Mouse (Mus musculus) heart, postnatal 10 days (tissue): ENCODE data around the gene Vmn2r52. TPM values are rescaled to one million over a fixed set of nuclear protein-coding genes. Genes with fewer than 3 reads are reported as not detected.
"Not testable (repeated sequence)": the region's sequence is repeated elsewhere in the genome, so short reads cannot be mapped to it uniquely, and the experiment has no call there.

Source experiments
- DNase-seq, 2 experiments: peaks; one replicate each; pipeline ENCODE4 v3.0.0; 2021
- intact Hi-C: fragments of 180-260 bp; cut with DNase I; formaldehyde crosslinking; loops from one replicate; pipeline ENCODE4 v1.15.1; 2025
- total RNA-seq, 2 experiments: library from RNA; stranded (reverse); gene quantifications; 2 replicates each; pipeline ENCODE4 v1.2.3; 2021

Gene Vmn2r52
- not detected for total RNA-seq

- intact Hi-C loops, result no loop called here
- no peak for DNase-seq
Observed at GRCm38 (mm10) chr7:10176473-10176872, at the start of gene Vmn2r52. Gene Vmn2r52, minus strand, starts transcription at chr7:10176573.

DNA sequence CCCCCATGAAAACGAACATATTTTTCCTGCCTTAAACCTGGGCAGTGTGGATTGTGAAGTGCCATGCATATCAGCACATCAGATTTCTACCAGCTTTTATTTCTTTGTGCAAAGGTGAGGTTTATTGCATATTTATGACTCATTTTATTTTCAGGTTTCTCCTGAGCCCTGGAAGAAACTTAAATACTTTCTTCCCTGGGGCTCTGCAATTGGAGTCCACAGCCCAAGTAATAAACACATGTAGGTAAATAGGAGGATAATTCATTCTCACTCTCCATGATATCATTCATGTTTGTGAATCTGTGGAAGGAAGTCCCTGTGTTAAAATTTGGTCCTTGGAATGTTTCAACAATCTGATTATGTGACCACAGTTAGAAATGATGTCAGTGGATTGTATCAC lies 70.7 kb downstream of the Vmn2r52 start, which contains the start of gene Vmn2r51:
Gene Vmn2r51, minus strand, starts transcription at position 101 of the 400 bp plus-strand sequence.
- intact Hi-C loops, result not testable (repeated sequence)

More for the DNA sequence above, 70.7 kb downstream of the Vmn2r52 start, which contains the start of gene Vmn2r51:
- not testable (repeated sequence) for DNase-seq

Other genes starting within 250 kb of the Vmn2r52 start
- gene Vmn2r48, start 223.0 kb downstream of the Vmn2r52 start, total RNA-seq, result not detected
- not detected for gene Vmn2r49, start 184.3 kb downstream of the Vmn2r52 start, total RNA-seq
- gene Vmn2r50, start 123.3 kb downstream of the Vmn2r52 start, total RNA-seq, result not detected
- not detected for gene Vmn2r51, start 70.8 kb downstream of the Vmn2r52 start, total RNA-seq
- gene Vmn1r66, start 101.4 kb upstream of the Vmn2r52 start, total RNA-seq, result not detected